Mouse (Mus musculus) lung, postnatal 25 days (tissue): ENCODE results near the gene Zpbp2.

ENCODE experiments used
- DNase-seq: peaks from one replicate; pipeline ENCODE4 v3.0.0; 2022; ENCODE audit warnings: low spot score

The Zpbp2 gene

GRCm38 (mm10) chr11:98550975-98551828, at the start of gene Zpbp2:
Gene Zpbp2, plus strand, starts transcription at chr11:98551097.
- peak; percentile 89 for DNase-seq

- no peak for DNase-seq
These were observed 46.0 kb upstream of the Zpbp2 start for GRCm38 (mm10) chr11:98504926-98505325.

- DNase-seq = peak; percentile 24
These were observed 41.5 kb upstream of the Zpbp2 start for GRCm38 (mm10) chr11:98509434-98509833.

- no peak for DNase-seq
These were observed 40.8 kb upstream of the Zpbp2 start for GRCm38 (mm10) chr11:98510125-98510524.

GRCm38 (mm10) chr11:98512881-98513280, 38.0 kb upstream of the Zpbp2 start:
- DNase-seq = no peak

- DNase-seq = no peak
These were observed 37.5 kb upstream of the Zpbp2 start for GRCm38 (mm10) chr11:98513356-98513936.

- DNase-seq = no peak
These were observed 30.4 kb upstream of the Zpbp2 start for GRCm38 (mm10) chr11:98520468-98520867.

GRCm38 (mm10) chr11:98525140-98525539, 25.8 kb upstream of the Zpbp2 start:
- no peak for DNase-seq

GRCm38 (mm10) chr11:98526824-98527461, 24.0 kb upstream of the Zpbp2 start:
- DNase-seq = no peak

GRCm38 (mm10) chr11:98537480-98538034, 13.3 kb upstream of the Zpbp2 start:
- DNase-seq = no peak

GRCm38 (mm10) chr11:98540319-98540718, 10.6 kb upstream of the Zpbp2 start:
- DNase-seq = no peak

- no peak for DNase-seq
These were observed 8.3 kb upstream of the Zpbp2 start for GRCm38 (mm10) chr11:98542553-98542952.

- no peak for DNase-seq
These were observed 7.5 kb upstream of the Zpbp2 start for GRCm38 (mm10) chr11:98543414-98543813.

GRCm38 (mm10) chr11:98544890-98545677, 5.8 kb upstream of the Zpbp2 start:
- DNase-seq = no peak

- DNase-seq = peak; percentile 51
These were observed 5.1 kb upstream of the Zpbp2 start, which contains the start of gene Ikzf3 for GRCm38 (mm10) chr11:98545711-98546231. Gene Ikzf3, minus strand, starts transcription at chr11:98546031.

GRCm38 (mm10) chr11:98546529-98547307, 4.2 kb upstream of the Zpbp2 start:
- peak; percentile 22 for DNase-seq

- no peak for DNase-seq
These were observed 3.6 kb upstream of the Zpbp2 start for GRCm38 (mm10) chr11:98547308-98547693.

GRCm38 (mm10) chr11:98549363-98549762, 1.5 kb upstream of the Zpbp2 start:
- DNase-seq = no peak

GRCm38 (mm10) chr11:98550311-98550974, 454 bp upstream of the Zpbp2 start:
- peak; percentile 18 for DNase-seq

GRCm38 (mm10) chr11:98553966-98554365, 3.1 kb downstream of the Zpbp2 start:
- DNase-seq = no peak
